Mouse (Mus musculus) liver, embryonic 14.5 days (tissue): ENCODE measurements around the gene Gm47841.

Experiments used
- CTCF ChIP-seq: IDR thresholded peaks from 2 replicates; pipeline ENCODE4 v1.5.1; 2016; ENCODE audit warnings: antibody characterized with exemption, low read depth, control low read depth
- EP300 ChIP-seq: IDR thresholded peaks from 2 replicates; pipeline ENCODE4 v1.6.1; 2016; ENCODE audit warnings: antibody characterized with exemption, low read depth

- TF ChIP-seq CTCF (no peak), EP300 (no peak)
These were observed 29.1 kb upstream of the Gm47841 start for GRCm38 (mm10) chr15:101076071-101077000.
